Mouse (Mus musculus): ENCODE results near the gene Cplx3.

- TF ChIP-seq CTCF (IDR thresholded peaks at IDR 0.05; ENCODE audit: low read depth) (no peak), EP300 (optimal IDR thresholded peaks at IDR 0.05) (no peak)
Measured at GRCm38 (mm10) chr9:57637272-57637671, 31.2 kb upstream of the Cplx3 start.
